Mouse (Mus musculus) intestine, embryonic 16.5 days (tissue): ENCODE data around the gene Vamp5. TPM values are rescaled to one million over a fixed set of nuclear protein-coding genes. Genes with fewer than 3 reads are reported as not detected.
A peak's percentile ranks its signal among the peaks of the same experiment; 100 is the strongest.

ENCODE experiments used
- ATAC-seq: fragments of 200-750 bp; cut with Nextera tagmentation; 2 replicates; pipeline ENCODE4 v1.8.0; 2017; ENCODE audit warnings: moderate TSS enrichment, moderate library complexity
- H3K27ac ChIP-seq: fragments of 300-500 bp; sonication (generic); 2 replicates; pipeline ENCODE4 v1.5.1; 2014; ENCODE audit warnings: mild to moderate bottlenecking, low read length
- H3K27me3 ChIP-seq: fragments of 300-500 bp; sonication (generic); replicated peaks from 2 replicates; pipeline ENCODE4 v1.6.1; 2014; ENCODE audit warnings: low read length, control low read depth, mixed read lengths; ENCODE audit not compliant: control insufficient read depth, insufficient read depth
- H3K36me3 ChIP-seq: fragments of 300-500 bp; sonication (generic); 2 replicates; pipeline ENCODE4 v1.6.1; 2014; ENCODE audit warnings: low read length, control low read depth; ENCODE audit not compliant: control insufficient read depth, insufficient read depth
- H3K4me1 ChIP-seq: fragments of 300-500 bp; sonication (generic); 2 replicates; pipeline ENCODE4 v1.6.1; 2014; ENCODE audit warnings: low read length, control low read depth, mixed read lengths; ENCODE audit not compliant: control insufficient read depth, insufficient read depth
- H3K4me2 ChIP-seq: fragments of 300-500 bp; sonication (generic); 2 replicates; pipeline ENCODE4 v1.6.1; 2014; ENCODE audit warnings: low read depth, low read length, control low read depth
- H3K4me3 ChIP-seq: fragments of 300-500 bp; sonication (generic); 2 replicates; pipeline ENCODE4 v1.5.1; 2014; ENCODE audit warnings: mild to moderate bottlenecking, low read length
- H3K9ac ChIP-seq: fragments of 300-500 bp; sonication (generic); 2 replicates; pipeline ENCODE4 v1.6.1; 2014; ENCODE audit warnings: low read depth, low read length
- H3K9me3 ChIP-seq: fragments of 300-500 bp; sonication (generic); 2 replicates; pipeline ENCODE4 v1.6.1; 2016; ENCODE audit warnings: low read length, control low read depth; ENCODE audit not compliant: control insufficient read depth
- WGBS: fragments of 180-500 bp; shearing (Covaris S2); extraction: QIAGEN DNeasy Blood & Tissue Kit; methylation state at CpG from one replicate; pipeline ENCODE4 v1.1.7; 2014; 5-methylcytosine and 5-hydroxymethylcytosine counted together
- polyA plus RNA-seq: library from polyadenylated mRNA; unstranded; fragments of >200 nt; fragmentation: Nextera tagmentation; extraction: Ambion mirVana; gene quantifications from 2 replicates; pipeline ENCODE4 v1.2.1, GENCODE M21; 2015

The Vamp5 gene
- 17.3 and 17.8 TPM in 2 replicates for polyA plus RNA-seq

DNA sequence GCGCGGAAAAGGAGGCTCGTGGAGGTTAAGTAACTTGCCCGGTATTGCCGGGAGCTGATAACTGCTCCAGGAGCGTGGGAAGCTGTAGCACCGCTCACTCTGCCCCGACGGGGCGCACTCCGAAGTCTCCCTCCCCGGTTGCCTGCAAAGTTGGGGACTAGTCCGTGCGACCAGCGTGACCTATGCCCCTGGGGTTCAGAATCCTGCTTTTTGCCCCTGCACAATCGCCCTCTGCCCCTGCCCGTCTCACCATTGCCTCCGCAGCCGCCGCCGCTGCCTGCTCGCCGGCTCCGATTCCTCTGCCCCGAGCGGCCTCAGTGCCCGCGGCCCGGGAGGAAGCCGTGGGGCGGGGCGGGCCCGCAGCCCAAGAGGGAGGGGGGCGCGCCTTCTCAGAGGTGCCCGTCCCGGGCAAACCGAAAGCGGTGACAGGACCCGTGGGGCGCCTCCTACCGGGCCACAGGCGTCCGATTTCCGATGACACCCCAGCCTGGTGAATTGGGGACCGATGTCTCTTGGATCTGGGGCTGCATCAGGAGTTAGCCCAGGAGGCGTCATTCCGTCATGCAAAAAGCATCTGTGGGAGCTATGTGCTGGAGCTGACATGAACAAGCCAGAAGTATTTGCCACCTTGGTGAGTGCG lies at the start of gene Vamp5:
Vamp5 (minus strand) TSS at position 338 of the 640 bp plus-strand sequence.
- Histone ChIP-seq H3K9ac (peak within 1 kb of the TSS; percentile 81), H3K9me3 (no peaks in the 10 kb centered on the region), H3K4me2 (peak within 1 kb of the TSS; percentile 77), H3K27me3 (no peaks in the 10 kb centered on the region), H3K4me3 (peak within 1 kb of the TSS; percentile 67), H3K36me3 (peaks cover 4% of the 10 kb centered on the region), H3K27ac (peak within 1 kb of the TSS; percentile 50), H3K4me1 (no peaks in the 10 kb centered on the region)
- 1% methylated on average over 39 of the region's 49 CpGs for WGBS
- ATAC-seq: peak; percentile 92

DNA sequence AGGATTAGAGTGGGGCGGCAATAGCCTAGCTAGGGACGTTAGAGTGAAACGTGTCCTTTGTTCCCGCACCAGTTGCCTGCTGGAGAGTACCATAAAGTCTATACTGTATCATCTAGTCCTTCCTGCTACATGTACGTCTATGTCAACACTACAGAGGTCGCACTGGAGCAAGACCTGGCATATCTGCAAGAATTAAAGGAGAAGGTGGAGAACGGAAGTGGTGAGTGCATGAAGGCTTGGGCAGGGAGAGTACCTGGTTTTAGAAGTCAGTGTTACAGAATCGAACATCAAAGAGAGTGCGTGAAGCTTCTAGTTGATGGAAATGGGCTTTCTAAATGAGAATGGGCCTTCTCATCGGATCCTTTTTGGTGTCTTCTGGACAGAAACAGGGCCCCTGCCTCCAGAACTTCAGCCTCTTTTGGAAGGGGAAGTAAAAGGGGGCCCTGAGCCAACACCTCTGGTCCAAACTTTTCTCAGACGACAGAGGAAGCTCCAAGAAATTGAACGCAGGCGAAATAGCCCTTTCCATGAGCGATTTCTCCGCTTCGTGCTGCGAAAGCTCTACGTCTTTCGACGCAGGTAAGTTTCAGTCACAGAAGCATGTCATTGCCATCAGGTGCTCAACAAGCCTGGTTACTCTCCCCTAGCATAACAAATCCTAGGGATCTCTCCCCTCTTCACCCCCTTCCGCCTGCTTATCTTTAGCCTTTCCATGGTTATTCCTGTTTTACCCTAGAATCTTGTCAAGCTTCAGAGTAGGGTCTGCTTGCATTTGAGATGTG lies 49.0 kb upstream of the Vamp5 start:
- H3K4me1 ChIP-seq: no peaks in the 10 kb centered on the region
- H3K4me2 ChIP-seq: no peak overlapping the region
- no peak overlapping the region for H3K27ac ChIP-seq
- no peak overlapping the region for H3K4me3 ChIP-seq
- H3K36me3 ChIP-seq: peaks cover 21% of the 10 kb centered on the region
- peak; percentile 34 for ATAC-seq
- no peak overlapping the region for H3K9ac ChIP-seq
- H3K9me3 ChIP-seq: no peaks in the 10 kb centered on the region
- H3K27me3 ChIP-seq: no peaks in the 10 kb centered on the region
- 79% methylated on average over 21 of the region's 21 CpGs for WGBS

DNA sequence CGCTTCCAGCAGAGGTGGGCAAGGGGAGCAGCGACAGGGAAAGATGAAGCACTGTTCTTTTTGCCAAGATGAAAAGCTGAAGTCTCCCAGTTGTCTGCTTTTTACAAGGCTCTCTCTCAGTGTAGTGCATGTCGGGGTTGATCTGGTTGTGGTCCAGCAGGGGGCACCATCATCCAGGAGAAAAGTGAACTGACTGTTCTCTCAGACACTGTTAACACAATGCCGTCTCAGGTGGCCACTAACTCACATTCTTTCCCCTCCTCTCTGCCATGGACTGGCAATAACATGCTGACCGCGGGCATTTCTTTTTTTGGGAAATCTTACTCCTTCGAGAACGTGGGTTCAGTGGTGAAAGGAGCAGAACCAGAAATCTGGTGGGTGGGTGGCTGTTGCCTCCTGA lies 47.8 kb upstream of the Vamp5 start:
- no peak overlapping the region for H3K4me2 ChIP-seq
- H3K36me3 ChIP-seq: peaks cover 30% of the 10 kb centered on the region
- no peak overlapping the region for H3K4me3 ChIP-seq
- peak; percentile 47; the same call in 1 of the 2 replicates for ATAC-seq
- H3K9me3 ChIP-seq: no peaks in the 10 kb centered on the region
- H3K27me3 ChIP-seq: no peaks in the 10 kb centered on the region
- H3K9ac ChIP-seq: no peak overlapping the region
- H3K4me1 ChIP-seq: no peaks in the 10 kb centered on the region
- no peak overlapping the region for H3K27ac ChIP-seq
- WGBS: 38% methylated on average over 8 of the region's 8 CpGs

DNA sequence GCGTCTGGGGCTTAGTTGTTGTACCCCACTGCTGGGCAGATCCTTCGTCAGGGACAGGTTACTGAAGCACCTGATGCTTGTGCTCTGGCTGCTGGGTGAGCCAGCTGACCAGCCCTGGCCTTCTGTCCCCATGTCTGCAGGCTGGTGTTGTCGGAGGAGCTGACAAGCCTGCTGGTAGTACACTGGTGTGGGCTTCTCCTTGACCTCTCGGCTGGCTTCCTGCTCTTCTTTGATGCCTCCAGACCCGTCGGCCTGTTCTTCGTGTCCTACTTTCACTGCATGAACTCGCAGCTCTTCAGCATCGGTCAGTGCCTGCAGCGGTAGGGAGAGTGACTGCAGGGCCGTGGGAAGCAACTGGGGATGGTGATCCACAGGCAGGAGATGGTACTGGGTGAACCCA lies 45.4 kb upstream of the Vamp5 start:
- H3K27ac ChIP-seq: no peak overlapping the region
- no peak overlapping the region for H3K9ac ChIP-seq
- H3K27me3 ChIP-seq: no peaks in the 10 kb centered on the region
- WGBS: 92% methylated on average over 11 of the region's 11 CpGs
- ATAC-seq: no peak
- H3K4me3 ChIP-seq: no peak overlapping the region
- H3K4me2 ChIP-seq: no peak overlapping the region
- no peaks in the 10 kb centered on the region; the same call in 1 of the 2 replicates for H3K4me1 ChIP-seq
- peaks cover 30% of the 10 kb centered on the region for H3K36me3 ChIP-seq
- H3K9me3 ChIP-seq: no peaks in the 10 kb centered on the region

DNA sequence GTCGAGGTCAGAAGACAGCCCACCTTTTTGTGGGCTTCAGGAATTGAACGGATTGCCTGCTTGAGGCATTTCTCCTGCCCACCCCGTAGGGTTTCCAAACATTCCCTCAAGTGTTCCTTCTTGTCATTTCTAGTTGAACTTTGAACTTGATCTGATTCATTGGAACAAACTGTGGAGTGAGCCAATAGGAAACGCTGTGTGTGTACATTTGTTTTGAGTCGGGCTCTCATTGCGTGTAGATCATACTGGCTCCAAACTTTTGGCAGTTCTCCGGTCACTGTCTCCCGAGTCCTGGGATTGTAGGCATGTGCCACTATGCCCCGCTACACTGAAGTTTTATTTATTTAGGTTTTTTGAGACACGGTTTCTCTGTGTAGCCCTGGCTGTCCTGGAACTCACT lies 40.6 kb upstream of the Vamp5 start:
- WGBS: 90% methylated on average over 10 of the region's 10 CpGs

DNA sequence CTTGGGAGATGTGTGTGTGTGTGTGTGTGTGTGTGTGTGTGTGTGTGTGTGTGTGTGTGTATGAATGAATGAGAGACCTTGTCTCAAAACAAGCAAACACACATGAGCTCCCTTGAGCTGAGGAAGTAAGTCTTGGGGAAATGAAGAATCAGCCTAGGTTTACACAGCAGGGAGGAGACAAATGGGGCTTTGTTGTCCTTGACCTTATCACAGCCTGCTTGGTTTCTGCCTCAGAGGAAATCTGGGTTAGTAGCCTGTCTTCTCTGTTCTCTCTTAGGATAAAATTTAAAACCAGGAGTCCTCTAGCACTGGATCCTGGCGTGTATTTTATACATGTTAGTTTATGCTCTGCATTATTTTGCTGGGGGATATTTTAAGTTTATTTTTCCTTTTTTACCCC lies 39.5 kb upstream of the Vamp5 start:
- Histone ChIP-seq H3K9me3 (no peaks in the 10 kb centered on the region), H3K36me3 (peaks cover 14% of the 10 kb centered on the region), H3K27me3 (no peaks in the 10 kb centered on the region), H3K4me2 (no peak overlapping the region), H3K27ac (no peak overlapping the region), H3K4me3 (no peak overlapping the region), H3K4me1 (peaks cover 11% of the 10 kb centered on the region), H3K9ac (no peak overlapping the region)
- 78% methylated on average over 1 of the region's 1 CpGs for WGBS
- no peak for ATAC-seq

More for the DNA sequence above, 40.6 kb upstream of the Vamp5 start:
- H3K4me2 ChIP-seq: no peak overlapping the region
- no peak overlapping the region for H3K27ac ChIP-seq
- H3K27me3 ChIP-seq: no peaks in the 10 kb centered on the region
- H3K9ac ChIP-seq: no peak overlapping the region
- peaks cover 25% of the 10 kb centered on the region for H3K36me3 ChIP-seq
- peaks cover 1% of the 10 kb centered on the region for H3K4me1 ChIP-seq
- no peaks in the 10 kb centered on the region for H3K9me3 ChIP-seq
- ATAC-seq: no peak
- no peak overlapping the region for H3K4me3 ChIP-seq

DNA sequence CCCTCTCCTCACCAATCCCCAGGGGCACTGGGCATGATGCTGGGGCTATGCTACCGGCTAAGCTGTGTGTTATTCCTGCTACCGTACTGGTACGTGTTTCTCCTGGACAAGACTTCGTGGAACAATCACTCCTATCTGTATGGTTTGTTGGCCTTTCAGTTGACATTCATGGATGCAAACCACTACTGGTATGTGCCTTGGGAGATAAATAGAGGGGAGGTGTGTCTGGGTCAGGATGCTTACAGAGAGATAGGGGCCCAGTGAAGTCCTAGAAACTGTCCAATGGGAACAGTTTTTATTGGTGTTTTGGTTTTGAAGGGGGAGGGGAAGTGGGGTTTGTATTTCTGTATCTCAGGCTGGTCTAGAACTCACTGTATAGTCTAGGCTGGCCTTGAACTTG lies 38.0 kb upstream of the Vamp5 start:
- Histone ChIP-seq H3K9ac (no peak overlapping the region), H3K4me2 (no peak overlapping the region), H3K27ac (no peak overlapping the region), H3K4me1 (peaks cover 14% of the 10 kb centered on the region), H3K9me3 (no peaks in the 10 kb centered on the region), H3K4me3 (no peak overlapping the region), H3K36me3 (no peaks in the 10 kb centered on the region; the same call in 1 of the 2 replicates), H3K27me3 (no peaks in the 10 kb centered on the region)
- no peak for ATAC-seq
- 89% methylated on average over 4 of the region's 4 CpGs for WGBS

DNA sequence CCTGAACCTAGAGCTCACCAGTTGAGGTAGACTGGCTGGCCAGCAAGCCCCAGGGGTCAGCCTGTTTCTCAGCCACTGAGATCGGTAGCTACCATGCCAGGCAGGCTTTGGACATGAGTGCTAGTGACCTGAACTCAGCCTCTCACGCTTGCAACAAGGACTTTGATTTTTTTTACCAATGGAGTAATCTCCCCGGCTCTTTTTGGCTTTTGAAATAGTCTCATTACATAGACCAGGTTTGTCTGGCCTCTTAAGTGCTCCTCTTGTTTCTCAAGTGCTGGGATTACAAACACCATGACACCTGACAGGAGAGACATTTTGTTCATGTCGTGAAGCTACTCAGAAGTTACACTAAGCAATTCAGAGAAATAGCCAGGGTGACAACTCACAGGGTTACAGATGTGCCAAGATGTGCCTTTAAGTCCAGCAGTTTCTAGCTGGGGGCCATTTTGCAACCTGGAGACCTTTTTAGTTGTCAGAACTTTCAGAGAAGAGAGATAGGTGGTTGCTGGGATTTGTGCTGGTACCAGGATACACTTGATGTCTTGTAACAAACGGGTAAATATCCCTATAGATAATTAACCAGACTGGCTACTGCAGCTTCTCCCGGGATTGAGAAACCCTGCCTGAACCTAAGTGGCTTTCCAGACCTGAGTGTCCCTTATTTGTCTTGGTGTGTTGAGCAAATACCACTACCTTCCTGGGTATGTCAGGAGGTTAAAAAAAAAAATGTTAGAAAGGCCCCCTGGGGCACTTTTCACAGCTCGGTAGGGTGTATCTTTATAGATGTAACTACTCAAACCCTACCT lies 35.9 kb upstream of the Vamp5 start:
- Histone ChIP-seq H3K27ac (no peak overlapping the region), H3K27me3 (no peaks in the 10 kb centered on the region), H3K9me3 (no peaks in the 10 kb centered on the region), H3K4me1 (peaks cover 14% of the 10 kb centered on the region), H3K4me3 (no peak overlapping the region), H3K9ac (0 out of 2 replicates have a peak overlapping the region, but pooled peaks have one; percentile 19), H3K36me3 (no peaks in the 10 kb centered on the region), H3K4me2 (peak overlapping the region; percentile 14; the same call in 1 of the 2 replicates)
- no peak for ATAC-seq
- 64% methylated on average over 7 of the region's 7 CpGs for WGBS

DNA sequence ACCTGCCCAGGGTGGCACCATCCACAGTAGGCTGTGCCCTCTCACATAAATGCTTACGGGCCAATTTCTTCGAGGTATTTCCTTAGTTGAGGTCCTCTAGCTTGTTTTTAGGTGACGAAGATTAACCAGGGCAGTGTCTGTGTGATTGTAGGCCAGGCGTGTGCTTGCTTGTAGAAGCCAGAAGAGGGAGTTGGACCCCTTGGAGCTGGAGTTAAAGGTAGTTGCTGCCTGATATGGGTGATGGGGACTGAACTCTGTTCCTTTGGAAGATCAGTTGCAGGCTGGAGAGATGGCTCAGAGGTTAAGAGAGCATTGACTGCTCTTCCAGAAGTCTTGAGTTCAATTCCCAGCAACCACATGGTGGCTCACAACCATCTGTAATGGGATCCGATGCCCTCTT lies 34.9 kb upstream of the Vamp5 start:
- WGBS: 81% methylated on average over 5 of the region's 5 CpGs
- Histone ChIP-seq H3K4me3 (peak overlapping the region; percentile 69), H3K27ac (no peak overlapping the region), H3K4me1 (peaks cover 14% of the 10 kb centered on the region), H3K27me3 (no peaks in the 10 kb centered on the region), H3K9ac (peak overlapping the region; percentile 80), H3K36me3 (no peaks in the 10 kb centered on the region), H3K4me2 (peak overlapping the region; percentile 69), H3K9me3 (no peaks in the 10 kb centered on the region)
- ATAC-seq: no peak
